Mouse (Mus musculus): Measurements from ENCODE around the gene Bcap29.

The Bcap29 gene

GRCm38 (mm10) chr12:31578691-31579476 lies 55.6 kb downstream of the Bcap29 start:
- no peak for DNase-seq (ENCODE audit: low read depth, low spot score)

- DNase-seq (ENCODE audit: low read depth, low spot score): no peak
Observed at GRCm38 (mm10) chr12:31574506-31574905, 60.0 kb downstream of the Bcap29 start.

GRCm38 (mm10) chr12:31569784-31570183 lies 64.7 kb downstream of the Bcap29 start:
- no peak for DNase-seq (ENCODE audit: low read depth, low spot score)

- DNase-seq (ENCODE audit: low read depth, low spot score): no peak
Observed at GRCm38 (mm10) chr12:31568661-31569060, 65.8 kb downstream of the Bcap29 start.

GRCm38 (mm10) chr12:31567535-31567934 lies 66.9 kb downstream of the Bcap29 start:
- peak; percentile 20 for DNase-seq (ENCODE audit: low read depth, low spot score)

- DNase-seq (ENCODE audit: low read depth, low spot score): no peak
Observed at GRCm38 (mm10) chr12:31560712-31561111, 73.7 kb downstream of the Bcap29 start.

GRCm38 (mm10) chr12:31560002-31560401 lies 74.5 kb downstream of the Bcap29 start:
- no peak for DNase-seq (ENCODE audit: low read depth, low spot score)

- DNase-seq (ENCODE audit: low read depth, low spot score): no peak
Observed at GRCm38 (mm10) chr12:31554371-31554770, 80.1 kb downstream of the Bcap29 start.

- DNase-seq (ENCODE audit: low read depth, low spot score): no peak
Observed at GRCm38 (mm10) chr12:31551252-31551651, 83.2 kb downstream of the Bcap29 start.

- no peak for DNase-seq (ENCODE audit: low read depth, low spot score)
Observed at GRCm38 (mm10) chr12:31546061-31546460, 88.4 kb downstream of the Bcap29 start.

- no peak for DNase-seq (ENCODE audit: low read depth, low spot score)
Observed at GRCm38 (mm10) chr12:31545219-31545618, 89.2 kb downstream of the Bcap29 start.

GRCm38 (mm10) chr12:31541541-31541940 lies 92.9 kb downstream of the Bcap29 start:
- no peak for DNase-seq (ENCODE audit: low read depth, low spot score)
